Mouse (Mus musculus): ENCODE results near the gene Lrrc8a.

The Lrrc8a gene

DNA sequence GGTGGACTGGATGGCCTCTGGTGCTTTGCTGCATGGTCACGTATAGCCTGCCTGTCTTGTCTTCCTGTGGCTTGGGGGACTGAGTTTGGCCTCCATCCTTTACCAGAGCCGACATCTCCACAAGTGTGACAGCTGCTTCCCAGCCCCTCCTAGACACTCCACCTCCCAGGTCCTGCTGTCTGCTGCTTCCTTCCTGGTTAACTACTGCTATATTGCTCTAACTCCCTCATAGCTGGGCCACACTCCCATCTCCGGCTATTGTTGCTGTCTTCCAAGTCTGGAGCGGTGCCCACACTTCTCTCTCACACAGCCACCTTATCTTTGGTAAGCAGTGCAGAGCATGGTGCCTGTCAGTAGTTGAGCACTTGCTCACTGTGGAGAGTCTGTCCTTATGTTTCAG, 2.3 kb downstream of the Lrrc8a start:
- DNase-seq, result no peak

DNA sequence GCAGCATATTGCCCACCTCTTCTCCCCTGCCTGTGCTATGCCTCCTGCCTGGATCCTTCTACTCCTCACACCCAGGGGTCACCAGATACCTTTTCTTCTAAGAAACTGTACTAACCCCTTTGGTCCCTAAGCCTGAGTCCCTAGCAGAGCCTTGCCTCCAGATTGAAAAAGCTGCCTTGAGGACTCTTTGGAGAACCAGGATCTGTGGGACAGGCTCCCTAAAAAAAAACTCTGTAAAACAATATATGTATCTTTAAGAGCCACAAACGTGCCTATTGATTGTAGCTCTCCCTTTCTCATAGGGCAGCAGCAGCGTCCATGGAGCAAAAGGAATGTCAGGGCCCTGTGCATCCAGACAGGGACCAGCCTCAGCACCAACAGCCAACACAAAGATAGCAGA, 2.8 kb downstream of the Lrrc8a start, which contains the start of gene Gm28035:
TSS of gene Gm28035 (plus strand) at position 301 of the 400 bp plus-strand sequence.
- no peak for DNase-seq

DNA sequence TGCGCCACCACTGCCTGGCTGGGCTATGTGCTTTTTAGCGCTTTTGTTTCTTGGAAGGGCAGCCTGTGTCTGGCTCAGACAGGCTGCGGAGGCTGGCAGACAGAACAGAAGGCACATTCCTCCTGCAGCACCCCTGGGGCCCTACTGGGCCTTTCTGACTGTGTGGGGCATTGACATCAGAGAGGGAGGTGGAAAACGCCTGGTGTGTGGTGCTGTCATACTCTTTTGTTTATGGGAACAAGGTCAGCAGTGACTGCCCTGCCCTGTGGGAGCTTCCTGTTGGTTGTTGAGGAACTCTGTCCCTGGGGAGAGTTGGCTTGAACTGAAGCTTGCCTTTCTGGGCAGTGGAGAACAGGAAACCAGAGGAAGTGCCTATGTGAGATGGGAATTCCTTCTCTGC, 5.0 kb downstream of the Lrrc8a start:
- no peak for DNase-seq

DNA sequence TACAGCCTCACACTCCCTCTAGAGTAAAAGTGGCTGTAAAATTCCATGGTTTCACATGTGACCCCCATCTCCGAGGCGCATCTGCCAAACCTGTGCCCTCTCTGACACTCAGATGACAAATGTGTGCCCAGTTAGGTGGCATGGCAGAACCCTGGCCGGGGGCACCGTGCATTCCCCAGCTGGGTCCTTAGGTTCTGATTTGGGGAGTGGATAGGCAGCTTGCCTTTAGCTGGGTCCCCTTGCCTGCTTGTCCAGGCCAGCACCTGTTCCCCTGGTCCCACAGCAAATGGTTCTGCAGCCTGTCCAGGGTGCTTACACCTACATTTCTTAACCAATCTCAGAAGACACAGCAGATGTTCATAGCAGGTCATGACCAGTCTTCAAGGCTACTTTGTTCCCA, 5.9 kb downstream of the Lrrc8a start:
- no peak for DNase-seq

DNA sequence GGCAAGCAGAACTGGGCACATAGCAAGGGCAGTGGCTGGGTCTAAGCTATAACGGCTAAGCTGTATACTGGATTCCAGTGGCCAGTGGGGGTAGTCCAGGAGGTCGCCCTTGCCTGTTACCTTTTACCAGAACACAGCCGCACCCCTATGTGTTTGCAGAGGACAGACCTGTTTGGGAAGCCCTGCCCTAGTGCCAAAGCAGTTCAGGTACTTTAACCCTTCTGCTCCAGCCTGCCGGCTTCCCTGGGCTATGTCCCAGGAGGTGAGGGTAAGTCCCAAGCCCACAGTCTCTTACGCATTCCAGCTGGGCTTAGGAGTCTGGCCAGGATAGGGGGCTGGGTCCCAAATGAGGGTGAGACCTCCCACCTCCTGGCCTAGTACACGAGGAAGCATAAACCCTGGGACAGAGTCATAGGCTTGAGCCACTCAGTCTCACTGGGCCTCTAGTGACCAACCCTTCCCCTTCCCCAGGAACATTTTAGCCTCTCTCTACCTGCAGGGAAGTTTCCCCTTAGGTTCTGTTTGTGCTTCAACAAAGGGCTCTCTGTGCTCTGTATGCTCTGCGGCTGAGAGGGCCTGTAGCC, 7.2 kb downstream of the Lrrc8a start:
- no peak for DNase-seq

DNA sequence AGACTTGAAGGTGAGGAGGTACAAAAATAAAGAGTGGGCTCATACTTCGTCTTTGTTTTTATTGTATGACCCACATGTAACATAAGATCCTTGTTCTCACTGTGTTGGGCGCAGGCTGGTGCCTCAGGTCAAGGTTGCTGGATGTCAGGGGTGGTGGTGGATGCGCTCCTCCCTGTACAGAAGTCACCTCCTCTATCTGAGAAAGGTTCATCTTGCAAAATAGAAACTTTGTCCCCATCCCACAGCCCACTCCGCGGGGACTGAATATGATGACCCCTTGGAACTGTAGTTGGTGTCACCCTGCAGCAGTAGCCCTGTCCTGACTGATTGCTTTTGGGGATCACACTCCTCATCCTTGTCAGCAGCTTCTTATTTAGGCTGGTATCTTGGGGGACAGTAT, 9.5 kb downstream of the Lrrc8a start:
- DNase-seq, result no peak

DNA sequence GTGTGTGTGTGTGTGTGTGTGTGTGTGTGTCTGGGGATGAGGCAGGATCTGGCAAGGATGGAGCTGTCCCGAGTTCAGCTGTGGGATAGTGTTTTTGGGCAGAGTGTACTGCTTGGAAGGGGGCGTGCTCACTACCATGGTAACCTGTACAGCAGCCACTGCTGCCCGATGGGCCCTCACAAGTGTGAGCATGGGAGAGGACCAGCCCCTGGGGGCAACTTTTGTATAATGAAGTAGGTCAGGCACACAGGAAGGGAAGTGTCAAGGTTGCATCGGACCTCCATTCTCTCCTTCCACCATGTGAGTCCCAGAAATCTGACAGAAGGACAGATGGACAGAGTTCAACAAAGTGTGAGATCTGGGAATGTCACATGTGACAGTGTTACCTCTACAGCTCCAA, 10.2 kb downstream of the Lrrc8a start:
- DNase-seq, result no peak

DNA sequence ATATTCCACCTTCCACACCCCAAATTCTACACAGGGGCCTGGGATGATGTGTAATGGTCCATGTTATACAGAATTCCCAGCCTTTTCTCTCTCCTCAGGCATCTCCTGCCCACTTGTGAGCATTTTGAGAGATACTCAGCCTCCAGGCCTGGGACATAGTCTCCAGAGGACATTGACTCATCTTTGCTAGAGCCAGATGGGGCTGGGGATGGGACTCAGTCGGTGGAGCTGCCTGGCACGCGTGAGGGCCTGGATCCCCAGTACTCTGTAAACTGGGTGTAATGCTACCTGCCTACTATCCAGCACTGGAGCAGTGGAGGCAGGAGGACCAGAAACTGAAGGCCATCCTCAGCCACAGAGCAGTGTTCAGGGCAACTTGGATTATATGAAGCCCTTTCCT, 11.7 kb downstream of the Lrrc8a start:
- DNase-seq, result no peak

DNA sequence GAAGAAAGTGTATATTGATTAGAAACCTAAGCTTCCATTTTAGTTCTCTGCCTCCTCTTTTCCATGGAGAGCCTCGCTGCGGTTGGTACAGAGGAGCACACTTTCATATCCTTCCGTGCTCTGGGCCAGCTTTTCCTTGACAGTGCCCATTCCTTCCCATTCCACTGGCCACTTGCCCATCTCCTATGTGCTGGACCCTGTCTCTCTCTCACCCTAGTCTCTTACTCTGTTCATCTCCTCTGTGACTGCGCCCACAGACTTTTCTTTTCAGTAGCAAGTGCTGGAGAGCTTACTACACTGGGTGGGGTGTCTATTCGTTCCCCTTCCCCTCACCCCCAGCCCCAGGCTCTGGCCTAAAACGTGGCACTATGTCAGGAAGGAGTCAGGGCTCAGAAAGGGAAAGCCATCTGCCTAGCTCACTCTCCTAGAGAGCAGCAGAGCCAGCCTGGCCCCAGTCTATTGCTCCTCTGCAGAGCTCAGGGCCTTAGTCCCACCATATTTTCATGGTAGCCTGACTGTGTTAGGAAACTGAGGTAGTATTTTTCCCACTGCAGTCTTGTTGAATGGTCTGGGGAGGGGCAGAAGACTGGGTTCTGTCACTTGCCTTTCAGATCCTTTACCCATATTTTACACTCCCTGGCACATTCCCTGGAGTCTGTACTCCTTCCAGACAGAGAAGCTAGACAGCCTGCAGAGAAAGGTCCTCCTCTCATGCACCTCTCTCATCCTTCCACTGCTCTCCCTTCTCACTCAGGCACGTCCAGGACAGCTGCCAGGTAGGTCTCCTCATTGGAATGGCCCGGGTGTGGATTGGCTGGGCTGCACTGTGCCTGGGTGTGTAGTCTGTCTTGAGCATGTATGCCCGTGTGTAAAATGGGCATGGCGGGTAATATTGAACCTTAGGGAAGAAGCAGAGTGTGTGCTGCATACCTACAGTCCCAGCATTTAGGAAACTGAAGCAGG, 12.9 kb downstream of the Lrrc8a start:
- DNase-seq, result no peak

DNA sequence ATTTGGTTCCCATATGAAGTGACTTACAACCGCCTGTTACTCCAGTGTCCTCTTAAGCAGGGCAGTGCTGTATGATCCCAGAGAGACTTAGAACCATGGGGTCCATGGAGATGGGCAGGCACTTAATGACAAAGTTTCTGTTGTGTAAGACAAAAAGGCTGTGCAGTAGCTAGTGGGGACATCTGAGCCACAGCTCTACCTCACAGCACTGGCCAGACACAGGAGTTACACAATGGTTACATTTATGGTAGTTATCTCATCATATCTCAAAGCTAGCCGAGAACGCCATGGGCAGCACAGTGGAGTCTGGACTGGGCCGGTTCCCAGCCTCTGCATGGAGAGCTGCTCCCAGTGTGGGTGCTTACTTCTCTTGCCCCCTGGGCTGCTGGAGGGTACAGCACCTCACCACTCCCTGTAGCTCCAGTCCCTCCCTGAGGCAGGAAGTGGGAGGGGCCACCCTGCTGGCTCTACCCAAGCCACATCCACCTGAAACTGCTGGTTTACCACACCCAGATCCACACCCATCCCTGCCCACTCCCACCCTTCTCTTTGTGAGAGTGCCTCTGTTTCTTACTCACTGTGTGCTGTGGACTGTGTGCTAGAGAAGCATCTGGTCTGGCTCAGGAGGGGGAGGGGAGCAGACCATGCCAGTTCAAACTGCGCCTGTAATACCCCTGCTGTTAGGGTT, 14.0 kb downstream of the Lrrc8a start:
- peak; percentile 71 to 73 for DNase-seq

DNA sequence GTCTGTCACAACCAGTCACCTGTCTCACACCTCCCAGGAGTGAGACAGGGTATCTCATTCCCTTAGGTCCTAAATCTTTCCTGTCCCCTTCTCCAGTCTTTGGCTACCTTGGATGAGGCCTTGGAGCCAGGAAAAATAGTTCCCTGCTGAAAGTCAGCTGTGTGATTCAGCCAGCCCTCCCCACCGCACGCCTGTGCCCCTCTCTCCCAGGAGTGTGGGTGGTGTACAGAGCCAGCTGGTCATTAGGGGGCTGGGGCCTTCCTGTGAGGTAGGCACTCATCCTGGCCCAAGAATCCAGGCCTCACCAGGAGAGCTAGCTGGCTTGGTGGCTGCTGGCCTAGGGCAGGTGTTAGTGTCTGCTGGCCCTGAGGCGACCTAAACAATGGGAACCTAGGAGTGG, 15.0 kb downstream of the Lrrc8a start:
- DNase-seq, result no peak

DNA sequence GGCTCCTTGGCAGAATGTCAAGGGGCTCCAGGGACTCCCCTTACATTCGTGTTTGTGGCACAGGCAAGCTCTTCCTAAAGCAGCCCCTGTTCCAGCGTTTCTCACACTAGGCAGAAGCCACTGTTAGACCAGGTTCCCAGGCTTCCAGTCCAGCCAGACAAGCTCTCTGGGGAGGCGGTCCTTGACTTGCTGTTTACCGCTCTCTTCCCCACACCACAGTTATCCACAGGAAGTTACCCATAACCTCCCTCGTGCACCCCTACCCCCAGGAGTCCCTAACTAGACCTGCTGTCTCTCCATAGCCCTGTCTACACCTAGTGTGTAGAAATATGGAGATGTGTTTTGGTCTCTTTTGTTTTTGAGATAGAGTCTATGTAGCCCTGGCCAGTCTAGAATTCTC, 16.3 kb downstream of the Lrrc8a start:
- DNase-seq, result no peak

DNA sequence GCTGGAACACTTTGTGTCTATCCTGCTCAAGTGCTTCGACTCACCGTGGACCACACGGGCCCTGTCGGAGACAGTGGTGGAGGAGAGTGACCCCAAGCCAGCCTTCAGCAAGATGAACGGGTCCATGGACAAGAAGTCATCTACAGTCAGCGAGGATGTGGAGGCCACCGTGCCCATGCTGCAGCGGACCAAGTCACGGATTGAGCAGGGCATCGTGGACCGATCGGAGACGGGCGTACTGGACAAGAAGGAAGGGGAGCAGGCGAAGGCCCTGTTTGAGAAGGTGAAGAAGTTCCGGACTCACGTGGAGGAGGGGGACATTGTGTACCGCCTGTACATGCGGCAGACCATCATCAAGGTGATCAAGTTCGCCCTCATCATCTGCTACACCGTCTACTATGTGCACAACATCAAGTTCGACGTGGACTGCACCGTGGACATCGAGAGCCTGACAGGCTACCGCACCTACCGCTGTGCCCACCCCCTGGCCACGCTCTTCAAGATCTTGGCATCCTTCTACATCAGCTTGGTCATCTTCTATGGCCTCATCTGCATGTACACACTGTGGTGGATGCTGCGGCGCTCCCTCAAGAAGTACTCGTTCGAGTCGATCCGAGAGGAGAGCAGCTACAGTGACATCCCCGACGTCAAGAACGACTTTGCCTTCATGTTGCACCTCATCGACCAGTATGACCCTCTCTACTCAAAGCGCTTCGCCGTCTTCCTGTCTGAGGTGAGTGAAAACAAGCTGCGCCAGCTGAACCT, 18.3 kb downstream of the Lrrc8a start:
- no peak for DNase-seq

DNA sequence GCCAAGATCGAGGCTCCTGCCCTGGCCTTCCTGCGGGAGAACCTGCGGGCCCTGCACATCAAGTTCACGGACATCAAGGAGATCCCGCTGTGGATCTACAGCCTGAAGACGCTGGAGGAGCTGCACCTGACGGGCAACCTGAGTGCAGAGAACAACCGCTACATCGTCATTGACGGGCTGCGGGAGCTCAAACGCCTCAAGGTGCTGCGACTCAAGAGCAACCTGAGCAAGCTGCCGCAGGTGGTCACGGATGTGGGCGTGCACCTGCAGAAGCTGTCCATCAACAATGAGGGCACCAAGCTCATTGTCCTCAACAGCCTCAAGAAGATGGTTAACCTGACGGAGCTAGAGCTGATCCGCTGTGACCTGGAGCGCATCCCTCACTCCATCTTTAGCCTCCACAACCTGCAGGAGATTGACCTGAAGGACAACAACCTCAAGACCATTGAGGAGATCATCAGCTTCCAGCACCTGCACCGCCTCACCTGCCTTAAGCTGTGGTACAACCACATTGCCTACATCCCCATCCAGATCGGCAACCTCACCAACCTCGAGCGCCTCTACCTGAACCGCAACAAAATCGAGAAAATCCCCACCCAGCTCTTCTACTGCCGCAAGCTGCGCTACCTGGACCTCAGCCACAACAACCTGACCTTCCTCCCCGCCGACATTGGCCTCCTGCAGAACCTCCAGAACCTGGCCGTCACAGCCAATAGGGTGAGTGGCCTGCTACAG, 19.3 kb downstream of the Lrrc8a start:
- DNase-seq, result no peak

DNA sequence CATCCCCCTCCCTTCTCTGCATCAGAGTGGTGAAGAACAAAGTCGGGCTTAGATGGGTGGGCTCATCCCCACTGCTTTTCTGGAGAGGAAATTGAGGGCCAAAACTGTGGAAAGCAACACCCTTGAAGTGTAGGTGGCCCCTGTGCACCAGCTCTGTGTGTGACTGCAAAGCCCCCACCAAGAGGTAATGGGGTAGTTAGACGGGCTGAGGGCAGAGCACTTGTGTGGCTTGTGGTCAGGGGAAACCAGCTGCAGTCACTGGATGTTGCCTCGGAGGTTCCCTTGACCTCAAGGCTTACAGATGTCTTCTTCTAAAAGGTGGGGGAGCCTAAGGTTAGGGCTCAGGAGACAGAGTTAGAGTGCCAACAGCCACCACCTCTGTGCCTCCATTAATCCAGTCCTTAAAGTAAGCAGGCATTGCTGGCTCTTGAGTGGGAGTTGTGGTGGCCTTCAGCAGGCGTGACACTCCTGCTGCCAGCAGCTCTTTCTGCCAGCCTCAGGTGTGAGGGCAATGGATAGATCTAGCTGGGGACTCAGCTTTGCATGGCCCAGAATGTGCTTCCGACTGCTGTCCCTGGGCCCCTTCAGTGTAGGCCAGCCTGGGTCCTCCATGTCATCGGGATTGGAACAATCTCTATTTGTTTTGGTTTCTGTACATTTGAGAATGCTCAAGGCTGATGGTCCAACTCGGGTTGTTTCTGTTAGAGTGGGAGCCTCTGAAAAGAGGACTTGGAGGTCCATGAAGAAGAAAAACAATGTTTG, 20.4 kb downstream of the Lrrc8a start:
- DNase-seq, result no peak

DNA sequence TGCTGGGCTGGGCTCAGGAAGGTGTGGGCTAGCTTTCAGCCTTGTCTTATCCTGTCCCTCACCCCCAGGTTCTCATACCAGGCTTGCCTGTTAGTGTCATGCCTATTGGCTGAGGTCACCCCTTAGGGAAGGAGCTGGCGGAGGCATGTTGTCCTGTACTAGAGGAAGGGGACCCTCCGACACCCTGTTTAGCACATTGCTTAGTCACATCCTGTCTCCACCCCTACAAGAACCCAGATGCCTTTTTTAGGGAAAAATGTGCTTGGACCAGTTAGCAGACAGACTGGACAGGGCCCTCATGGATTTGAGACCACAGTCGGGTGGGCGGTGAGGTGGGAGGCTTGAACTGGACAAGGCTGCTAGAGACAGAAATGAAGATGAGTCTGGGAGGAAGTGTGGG, 21.1 kb downstream of the Lrrc8a start:
- DNase-seq, result no peak

DNA sequence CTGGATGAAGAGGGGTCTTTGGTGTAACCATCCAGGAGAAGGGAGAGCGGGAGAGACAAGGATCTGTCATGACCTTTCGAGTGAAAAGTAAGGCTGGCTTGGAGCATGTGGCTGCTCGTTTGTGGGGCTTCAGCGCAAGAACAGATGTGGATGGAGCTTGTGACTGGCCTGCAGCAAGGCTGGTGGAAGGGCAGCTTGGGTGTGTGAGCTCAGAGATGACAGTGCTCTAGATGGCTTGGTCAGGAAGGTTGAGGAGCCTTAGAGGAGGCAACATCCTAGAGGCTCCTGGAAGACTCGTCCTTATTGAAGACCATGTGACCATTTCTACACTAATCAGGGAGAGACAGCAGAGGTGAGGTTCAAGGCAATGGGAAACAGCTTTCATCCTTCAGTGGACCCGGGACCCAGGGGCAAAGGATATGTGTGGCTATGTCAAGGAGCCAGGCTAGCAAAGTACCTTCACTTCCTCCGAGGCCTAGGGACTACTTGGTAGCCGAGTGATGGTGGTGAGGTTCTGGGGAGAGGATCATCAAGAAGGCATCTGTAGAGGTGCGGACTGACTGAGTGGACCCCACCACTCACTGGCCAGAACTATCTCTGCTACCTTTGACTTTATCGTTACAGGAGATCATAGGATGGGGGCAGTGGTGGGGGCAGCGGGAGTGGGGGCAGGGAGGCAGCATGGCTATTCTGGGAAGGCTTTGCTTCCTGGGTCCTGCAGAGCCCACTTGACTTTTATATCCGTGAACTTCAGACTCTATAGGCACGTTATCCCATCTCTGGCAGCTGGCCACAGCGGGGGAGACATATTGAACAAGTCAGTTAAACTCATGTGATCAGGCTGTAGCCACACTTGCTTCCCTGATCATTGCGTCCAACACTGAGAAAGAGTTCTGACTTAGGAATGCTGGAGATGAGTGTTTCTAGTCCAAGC, 21.9 kb downstream of the Lrrc8a start:
- no peak for DNase-seq

DNA sequence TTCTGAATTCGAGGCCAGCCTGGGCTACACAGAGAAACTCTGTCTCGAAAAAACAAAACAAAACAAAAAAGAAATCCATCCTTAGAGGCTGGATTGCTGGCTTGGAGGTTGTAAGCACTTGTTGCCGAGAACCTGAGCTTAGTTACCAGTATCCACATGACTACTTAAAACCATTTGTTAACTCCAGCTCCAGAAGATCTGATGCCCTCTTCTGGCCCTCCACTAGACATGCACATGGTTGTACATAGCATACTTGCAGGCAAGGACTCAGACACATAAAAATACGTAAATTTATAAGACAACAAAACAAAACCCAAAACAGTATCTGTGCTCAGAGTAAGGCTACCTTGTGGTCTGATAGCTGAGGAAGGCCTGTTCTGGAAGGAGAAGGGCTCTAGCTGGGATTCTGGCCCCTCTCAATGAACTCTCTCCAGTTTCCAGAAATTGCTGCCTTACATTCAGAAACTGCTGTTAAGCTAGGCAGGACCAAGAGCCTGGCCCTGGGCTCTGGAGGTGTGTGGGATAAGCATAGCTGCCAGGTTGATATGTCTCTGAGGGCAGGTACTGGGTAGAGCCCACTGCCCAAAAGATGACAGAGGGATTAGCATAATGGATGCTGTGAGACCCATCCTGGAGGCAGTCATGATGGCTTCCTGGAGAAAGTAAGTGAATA, 23.7 kb downstream of the Lrrc8a start:
- no peak for DNase-seq

DNA sequence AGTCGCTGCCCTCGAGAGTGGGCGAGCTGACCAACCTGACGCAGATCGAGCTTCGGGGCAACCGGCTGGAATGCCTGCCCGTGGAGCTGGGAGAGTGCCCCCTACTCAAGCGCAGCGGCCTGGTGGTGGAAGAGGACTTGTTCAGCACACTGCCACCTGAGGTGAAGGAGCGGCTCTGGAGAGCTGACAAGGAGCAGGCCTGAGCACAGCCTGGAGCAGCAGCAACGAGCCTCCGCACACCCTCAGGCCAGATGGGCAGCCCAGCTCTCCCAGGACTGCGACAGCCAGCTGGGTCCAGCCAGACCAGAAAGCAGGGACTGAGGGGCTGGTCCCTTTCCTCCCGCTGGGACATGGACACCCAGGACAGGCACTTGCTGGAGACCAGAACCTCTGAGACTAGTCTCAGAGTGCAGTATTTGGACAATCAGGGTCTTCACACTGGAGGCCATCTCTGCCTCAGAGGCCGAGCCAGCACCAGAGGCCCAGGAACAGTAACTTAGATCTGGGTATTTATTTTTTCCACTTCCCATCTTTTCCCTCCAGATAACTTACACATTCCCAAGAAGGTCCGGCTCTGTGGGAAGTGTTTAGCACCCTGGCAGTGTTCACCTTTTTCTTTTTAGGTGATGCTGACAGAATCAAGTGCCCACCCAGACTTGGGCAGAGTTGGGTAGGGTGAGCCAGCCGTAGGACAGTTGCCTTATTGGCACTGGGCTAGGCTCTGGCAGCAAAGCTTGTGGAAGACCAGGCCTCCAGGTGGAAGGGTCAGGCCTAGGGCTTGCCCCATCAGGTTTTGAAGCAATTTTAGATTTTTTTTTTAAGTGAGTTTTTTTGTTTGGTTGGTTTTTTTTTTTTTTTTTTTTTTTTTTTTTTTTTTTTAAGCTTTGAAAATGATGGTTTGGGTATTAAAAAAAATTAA, 24.7 kb downstream of the Lrrc8a start:
- no peak for DNase-seq

Measured in spleen, adult 18-20 months (tissue).